Mouse (Mus musculus) intestine, embryonic 14.5 days (tissue): ENCODE data around the gene Pak4. TPM values are rescaled to one million over a fixed set of nuclear protein-coding genes. Genes with fewer than 3 reads are reported as not detected.

ENCODE experiments used
- ATAC-seq: fragments of 200-750 bp; cut with Nextera tagmentation; replicated peaks from 2 replicates; pipeline ENCODE4 v1.8.0; 2017; ENCODE audit warnings: low read depth, moderate number of reproducible peaks, moderate TSS enrichment, moderate library complexity; ENCODE audit not compliant: low FRiP score, low TSS enrichment
- DNase-seq: peaks from one replicate; pipeline ENCODE4 v3.0.0-alpha.2; 2018; ENCODE audit warnings: low spot score
- H3K27ac ChIP-seq: fragments of 300-500 bp; sonication (generic); 2 replicates; pipeline ENCODE4 v1.5.1; 2014; ENCODE audit warnings: low read depth, mild to moderate bottlenecking, control low read depth
- H3K27me3 ChIP-seq: fragments of 300-500 bp; sonication (generic); replicated peaks from 2 replicates; pipeline ENCODE4 v1.6.1; 2014; ENCODE audit warnings: low read length, control low read depth; ENCODE audit not compliant: control insufficient read depth, insufficient read depth
- H3K36me3 ChIP-seq: fragments of 300-500 bp; sonication (generic); 2 replicates; pipeline ENCODE4 v1.6.1; 2014; ENCODE audit warnings: low read length, control low read depth; ENCODE audit not compliant: control insufficient read depth, insufficient read depth
- H3K4me1 ChIP-seq: fragments of 300-500 bp; sonication (generic); replicated peaks from 2 replicates; pipeline ENCODE4 v1.6.1; 2014; ENCODE audit warnings: low read length, control low read depth, mixed read lengths; ENCODE audit not compliant: control insufficient read depth, insufficient read depth
- H3K4me2 ChIP-seq: fragments of 300-500 bp; sonication (generic); 2 replicates; pipeline ENCODE4 v1.6.1; 2014; ENCODE audit warnings: low read length
- H3K4me3 ChIP-seq: fragments of 300-500 bp; sonication (generic); 2 replicates; pipeline ENCODE4 v1.5.1; 2014; ENCODE audit warnings: low read depth, low read length, control low read depth, mixed read lengths
- H3K9ac ChIP-seq: fragments of 300-500 bp; sonication (generic); 2 replicates; pipeline ENCODE4 v1.6.1; 2014; ENCODE audit warnings: mild to moderate bottlenecking, low read length
- H3K9me3 ChIP-seq: fragments of 300-500 bp; sonication (generic); 2 replicates; pipeline ENCODE4 v1.6.1; 2016; ENCODE audit warnings: low read length, control low read depth; ENCODE audit not compliant: control insufficient read depth
- WGBS: fragments of 180-500 bp; shearing (Covaris S2); extraction: QIAGEN DNeasy Blood & Tissue Kit; methylation state at CpG from one replicate; pipeline ENCODE4 v1.1.7; 2014; 5-methylcytosine and 5-hydroxymethylcytosine counted together
- polyA plus RNA-seq: library from polyadenylated mRNA; unstranded; fragments of >200 nt; fragmentation: Nextera tagmentation; extraction: Ambion mirVana; gene quantifications from 2 replicates; pipeline ENCODE4 v1.2.1, GENCODE M21; 2014

Gene Pak4
- polyA plus RNA-seq, result 50.2 and 50.8 TPM in 2 replicates

DNA sequence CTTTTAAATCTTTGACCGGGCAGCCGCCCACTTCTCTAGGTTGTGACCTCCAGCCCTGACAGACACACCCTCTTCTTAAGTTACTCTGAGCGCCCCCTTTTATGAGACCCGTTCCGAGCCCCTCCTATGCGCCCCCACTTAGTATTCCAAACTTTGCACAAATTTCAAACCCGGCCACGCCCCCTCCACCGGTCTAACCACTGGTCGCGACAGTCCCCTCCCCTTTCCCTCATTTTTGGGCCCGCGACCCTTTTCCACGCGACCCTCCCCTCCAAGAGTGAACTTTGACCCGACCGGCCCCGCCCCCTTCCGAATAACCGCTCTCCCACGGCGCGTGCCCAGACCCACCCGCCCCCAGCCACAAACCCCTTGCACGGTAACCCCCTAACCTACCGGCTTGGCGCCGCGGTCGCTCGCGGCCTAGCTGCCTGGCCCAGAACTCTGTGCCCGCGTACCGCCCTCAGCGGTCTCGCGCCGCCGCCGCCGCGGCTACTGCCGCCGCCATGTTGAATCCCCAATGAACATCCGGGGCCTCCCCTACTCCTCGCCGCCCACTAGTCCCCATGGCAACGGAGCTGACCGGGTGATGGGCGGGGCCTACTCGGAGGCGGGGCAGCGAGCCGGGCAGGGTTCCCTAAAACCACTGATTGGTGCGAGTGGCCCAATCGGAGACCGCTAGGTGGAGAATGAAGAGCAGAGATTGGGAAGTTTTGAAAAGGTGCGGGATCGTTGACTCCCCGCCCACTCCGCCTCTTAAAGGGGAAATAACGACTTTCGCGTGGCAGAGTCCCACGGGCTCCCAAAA lies at the start of gene Pak4, which contains the start of gene Samd4b:
Gene Pak4 (minus strand): TSS at position 544 of the 805 bp plus-strand sequence.
Gene Samd4b (minus strand): TSS at position 503 of the 805 bp plus-strand sequence.
- ATAC-seq (peak; percentile 89), DNase-seq (peak; percentile 99)
- no peaks in the 10 kb centered on the region for H3K27me3 ChIP-seq
- H3K27ac ChIP-seq, result peak within 1 kb of the TSS; percentile 86
- H3K4me1 ChIP-seq, result peaks cover 40% of the 10 kb centered on the region
- no peaks in the 10 kb centered on the region for H3K9me3 ChIP-seq
- WGBS, result under 1% methylated on average over 66 of the region's 66 CpGs
- H3K4me2 ChIP-seq, result peak within 1 kb of the TSS; percentile 78
- H3K4me3 ChIP-seq, result peak within 1 kb of the TSS; percentile 64
- H3K36me3 ChIP-seq, result peaks cover 5% of the 10 kb centered on the region; the same call in 1 of the 2 replicates
- H3K9ac ChIP-seq, result peak within 1 kb of the TSS; percentile 66

GRCm38 (mm10) chr7:28647016-28647415 lies 49.0 kb upstream of the Pak4 start:
- Histone ChIP-seq H3K27me3 (no peaks in the 10 kb centered on the region), H3K27ac (no peak overlapping the region), H3K36me3 (no peaks in the 10 kb centered on the region), H3K9ac (no peak overlapping the region), H3K4me3 (no peak overlapping the region), H3K4me2 (no peak overlapping the region), H3K4me1 (no peaks in the 10 kb centered on the region), H3K9me3 (no peaks in the 10 kb centered on the region)
- DNase-seq (no peak), ATAC-seq (no peak)
- WGBS, result 42% methylated on average over 7 of the region's 7 CpGs

GRCm38 (mm10) chr7:28645947-28646475 lies 48.0 kb upstream of the Pak4 start:
- ATAC-seq (no peak), DNase-seq (no peak)
- Histone ChIP-seq H3K9me3 (no peaks in the 10 kb centered on the region), H3K9ac (no peak overlapping the region), H3K4me3 (no peak overlapping the region), H3K27me3 (no peaks in the 10 kb centered on the region), H3K4me2 (no peak overlapping the region), H3K27ac (no peak overlapping the region), H3K4me1 (no peaks in the 10 kb centered on the region), H3K36me3 (no peaks in the 10 kb centered on the region)
- WGBS, result 92% methylated on average over 2 of the region's 2 CpGs

DNA sequence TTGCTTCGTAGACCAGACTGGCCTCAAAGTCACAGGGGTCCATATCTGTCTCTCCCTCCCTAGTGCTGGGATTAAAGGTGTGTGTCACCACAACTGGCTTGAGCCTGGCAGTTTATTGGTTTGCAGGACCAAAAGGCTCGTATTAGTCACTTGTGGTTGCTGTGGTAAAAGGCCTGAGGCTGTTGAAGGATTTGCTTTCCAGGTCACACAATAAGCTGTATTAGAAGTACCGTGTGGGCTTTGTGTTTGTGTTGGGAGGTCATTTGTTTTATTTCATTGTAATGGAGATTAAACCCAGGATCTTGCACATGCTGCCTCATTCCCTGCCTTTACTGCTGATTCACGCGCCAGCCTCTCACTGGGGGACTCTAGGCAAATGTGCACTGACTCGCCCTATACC lies 47.4 kb upstream of the Pak4 start:
- H3K9ac ChIP-seq, result no peak overlapping the region
- no peaks in the 10 kb centered on the region for H3K36me3 ChIP-seq
- no peak overlapping the region for H3K4me3 ChIP-seq
- H3K9me3 ChIP-seq, result no peaks in the 10 kb centered on the region
- DNase-seq, result no peak
- H3K4me2 ChIP-seq, result no peak overlapping the region
- WGBS, result 70% methylated on average over 6 of the region's 6 CpGs
- H3K27ac ChIP-seq, result no peak overlapping the region
- H3K4me1 ChIP-seq, result no peaks in the 10 kb centered on the region
- no peaks in the 10 kb centered on the region for H3K27me3 ChIP-seq
- ATAC-seq, result no peak

DNA sequence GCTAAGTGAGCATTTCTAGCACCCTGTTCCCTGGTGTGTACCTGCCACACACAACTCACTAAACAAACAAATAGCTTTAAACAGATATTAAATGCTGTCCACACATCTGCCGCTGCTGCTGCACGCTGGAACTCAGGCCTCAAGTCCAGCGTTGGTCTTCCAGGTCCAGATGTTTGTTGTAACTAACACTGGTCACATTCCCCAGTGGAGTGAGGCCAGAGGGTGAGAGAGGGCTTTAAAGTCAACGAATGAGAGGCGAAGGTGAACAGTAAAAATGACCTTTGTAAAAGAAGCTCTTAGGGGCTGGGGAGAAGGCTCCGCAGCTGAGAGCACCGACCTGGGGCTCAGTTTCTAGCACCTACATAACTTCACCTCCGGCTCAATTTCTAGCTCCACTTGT lies 43.6 kb upstream of the Pak4 start:
- Histone ChIP-seq H3K4me3 (no peak overlapping the region), H3K27me3 (no peaks in the 10 kb centered on the region), H3K4me1 (no peaks in the 10 kb centered on the region), H3K4me2 (no peak overlapping the region), H3K36me3 (no peaks in the 10 kb centered on the region), H3K9ac (no peak overlapping the region), H3K9me3 (no peaks in the 10 kb centered on the region), H3K27ac (no peak overlapping the region)
- DNase-seq (no peak), ATAC-seq (no peak)
- 56% methylated on average over 8 of the region's 8 CpGs for WGBS

- Histone ChIP-seq H3K4me1 (no peaks in the 10 kb centered on the region), H3K4me3 (no peak overlapping the region), H3K9me3 (no peaks in the 10 kb centered on the region), H3K4me2 (no peak overlapping the region), H3K36me3 (no peaks in the 10 kb centered on the region), H3K9ac (no peak overlapping the region), H3K27me3 (peaks cover 4% of the 10 kb centered on the region; the same call in 1 of the 2 replicates), H3K27ac (no peak overlapping the region)
- WGBS, result 6% methylated on average over 8 of the region's 8 CpGs
- DNase-seq (no peak), ATAC-seq (no peak)
Observed at GRCm38 (mm10) chr7:28637511-28637910, 39.5 kb upstream of the Pak4 start.

DNA sequence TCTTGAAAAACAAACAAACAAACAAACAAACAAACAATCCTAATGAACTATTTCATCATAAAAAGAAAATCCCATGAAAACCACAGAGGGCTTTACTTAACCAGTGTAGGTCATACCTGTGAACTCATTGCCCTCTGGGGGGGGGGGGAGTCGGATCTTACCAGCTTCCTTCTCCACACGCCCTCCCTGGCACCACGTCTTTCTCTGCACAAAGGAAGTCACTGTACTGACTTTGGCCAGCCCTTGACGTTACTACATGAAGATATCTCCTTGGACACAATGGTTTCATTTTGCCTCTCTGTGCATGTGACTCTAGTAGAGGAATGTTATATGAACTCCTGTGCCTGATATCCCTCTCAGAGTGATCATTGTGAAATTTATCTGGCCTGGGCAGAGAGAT lies 36.1 kb upstream of the Pak4 start:
- WGBS, result 68% methylated on average over 4 of the region's 4 CpGs
- no peak overlapping the region for H3K27ac ChIP-seq

GRCm38 (mm10) chr7:28631073-28631472 lies 33.1 kb upstream of the Pak4 start, which contains the start of gene Acp7:
TSS of gene Acp7 (minus strand) at chr7:28631332.
- H3K27ac ChIP-seq, result no peak within 1 kb of the TSS
- no peaks in the 10 kb centered on the region for H3K4me1 ChIP-seq
- no peak for ATAC-seq
- no peaks in the 10 kb centered on the region for H3K9me3 ChIP-seq
- no peak within 1 kb of the TSS for H3K9ac ChIP-seq
- 0 out of 2 replicates have a peak within 1 kb of the TSS, but pooled peaks have one; percentile 8 for H3K4me3 ChIP-seq
- no peaks in the 10 kb centered on the region for H3K36me3 ChIP-seq
- WGBS, result 26% methylated on average over 10 of the region's 10 CpGs
- peaks cover 43% of the 10 kb centered on the region for H3K27me3 ChIP-seq
- peak within 1 kb of the TSS; percentile 43 for H3K4me2 ChIP-seq
- DNase-seq, result no peak

More for the DNA sequence above, 36.1 kb upstream of the Pak4 start:
- no peak overlapping the region for H3K4me2 ChIP-seq
- H3K36me3 ChIP-seq, result no peaks in the 10 kb centered on the region
- H3K4me1 ChIP-seq, result no peaks in the 10 kb centered on the region
- ATAC-seq, result no peak
- H3K9ac ChIP-seq, result no peak overlapping the region
- H3K9me3 ChIP-seq, result no peaks in the 10 kb centered on the region
- DNase-seq, result no peak
- no peak overlapping the region for H3K4me3 ChIP-seq
- H3K27me3 ChIP-seq, result peaks cover 34% of the 10 kb centered on the region
